In the genomic region with DNA sequence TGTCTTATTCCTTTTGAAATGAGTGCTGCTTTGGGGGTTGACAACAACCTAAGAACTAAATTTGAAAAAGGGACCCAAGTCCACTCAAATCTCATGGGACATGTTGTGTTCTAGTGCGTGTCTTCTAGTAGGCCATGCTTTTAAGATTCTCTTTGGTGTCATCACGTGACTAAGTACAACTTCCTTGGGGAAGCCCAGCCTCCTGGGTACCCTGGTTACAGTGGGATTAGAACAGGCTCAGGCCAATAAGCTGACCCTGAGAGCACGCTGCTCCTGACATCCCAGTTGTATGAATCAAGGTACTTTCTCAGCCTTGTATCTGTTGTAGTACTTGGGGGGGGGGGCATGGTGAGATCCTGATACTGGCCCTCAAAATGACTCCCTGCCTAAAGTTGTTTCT, we compare ENCODE assay signal across 26 mouse cellular contexts. TPM values are rescaled to one million over a fixed set of nuclear protein-coding genes. Genes with fewer than 3 reads are reported as not detected.
"Had no signal": no experiment of that assay in that cellular context is flagged by ENCODE, and none has a peak within 500 bp of the region (broad histone marks: within the 10 kb centered on the region; RNA-seq: fewer than 3 reads in every experiment).

No protein-coding gene starts in this region.

- H3K27ac ChIP-seq: heart, embryonic 10.5 days; hindbrain, embryonic 10.5 days; hindbrain, embryonic 12.5 days; hindbrain, embryonic 14.5 days; layer of hippocampus, adult 2 months; left cerebral cortex, adult 2 months; limb, embryonic 13.5 days; limb, embryonic 15.5 days; liver, embryonic 12.5 days; liver, embryonic 14.5 days had no signal

- H3K27me3 ChIP-seq: heart, embryonic 12.5 days; hindbrain, embryonic 12.5 days; limb, embryonic 13.5 days; limb, embryonic 15.5 days; liver, embryonic 12.5 days had no signal

- ATAC-seq: hindbrain, embryonic 16.5 days; inflammation-experienced regulatory T-cells, adult 6 months; intestine, embryonic 16.5 days; liver, embryonic 12.5 days had no signal

- H3K36me3 ChIP-seq: heart, embryonic 10.5 days; heart, embryonic 12.5 days; hindbrain, embryonic 10.5 days; hindbrain, embryonic 12.5 days; limb, embryonic 13.5 days; limb, embryonic 15.5 days; liver, embryonic 12.5 days had no signal

- DNase-seq: gastrocnemius, postnatal 14 days; heart, postnatal 10 days; heart, postnatal 4 days; kidney, adult 18-20 months; kidney, adult 8-10 months; kidney, postnatal 10 days; kidney, postnatal 25 days; kidney, postnatal 4 days; left cerebral cortex, postnatal 4 days had no signal

- H3K9me3 ChIP-seq: heart, embryonic 10.5 days; heart, embryonic 12.5 days; hindbrain, embryonic 10.5 days; hindbrain, embryonic 12.5 days; limb, embryonic 13.5 days; limb, embryonic 15.5 days; liver, embryonic 12.5 days had no signal

- H3K4me2 ChIP-seq: heart, embryonic 12.5 days; hindbrain, embryonic 12.5 days; hindbrain, embryonic 14.5 days; limb, embryonic 13.5 days; limb, embryonic 15.5 days; liver, embryonic 12.5 days had no signal

- H3K4me1 ChIP-seq: limb, embryonic 15.5 days had no signal

- H3K4me3 ChIP-seq: heart, embryonic 10.5 days; heart, embryonic 12.5 days; hindbrain, embryonic 10.5 days; hindbrain, embryonic 12.5 days; layer of hippocampus, adult 2 months; left cerebral cortex, adult 2 months; limb, embryonic 13.5 days; limb, embryonic 15.5 days; liver, embryonic 12.5 days had no signal

- H3K9ac ChIP-seq: heart, embryonic 12.5 days; hindbrain, embryonic 12.5 days; hindbrain, embryonic 14.5 days; limb, embryonic 13.5 days; limb, embryonic 15.5 days; liver, embryonic 12.5 days; liver, embryonic 14.5 days had no signal

RNA-seq across cellular contexts. Expression of gene Frrs1l, which starts 38.5 kb away (rescaled TPM):
- total RNA-seq: gastrocnemius, adult 18-20 months; granulocyte monocyte progenitor cell, adult 5-6 weeks; liver, adult 2 months had no signal
- polyA plus RNA-seq: inflammation-experienced regulatory T-cells, adult 6 months; liver, adult 2 months had no signal
